Mouse (Mus musculus) bone marrow, adult 2 months (tissue): Measurements from ENCODE around the gene Gng2.

Source experiments
- CTCF ChIP-seq: fragments of 200-500 bp; IDR thresholded peaks from 2 replicates; pipeline ENCODE4 v1.5.1; 2011; ENCODE audit warnings: low read length, control low read depth; ENCODE audit not compliant: control insufficient read depth, insufficient read depth
- POLR2A ChIP-seq: fragments of 200-500 bp; IDR thresholded peaks from 2 replicates; pipeline ENCODE4 v1.6.1; 2011; ENCODE audit warnings: low read depth, mild to moderate bottlenecking, control low read depth, low read length, borderline replicate concordance; ENCODE audit not compliant: control insufficient read depth

GRCm38 (mm10) chr14:20007446-20007845, 30.0 kb upstream of the Gng2 start:
- TF ChIP-seq CTCF (no peak), POLR2A (no peak)
